Mouse (Mus musculus) urinary bladder, adult 18-20 months (tissue): ENCODE measurements around the gene 4632433K11Rik.

Experiments
- DNase-seq, 2 experiments: peaks; one replicate each; pipeline ENCODE4 v3.0.0; 2022; ENCODE audit warnings: low spot score in 2 of 2, mixed read lengths in 2 of 2

The 4632433K11Rik gene

DNA sequence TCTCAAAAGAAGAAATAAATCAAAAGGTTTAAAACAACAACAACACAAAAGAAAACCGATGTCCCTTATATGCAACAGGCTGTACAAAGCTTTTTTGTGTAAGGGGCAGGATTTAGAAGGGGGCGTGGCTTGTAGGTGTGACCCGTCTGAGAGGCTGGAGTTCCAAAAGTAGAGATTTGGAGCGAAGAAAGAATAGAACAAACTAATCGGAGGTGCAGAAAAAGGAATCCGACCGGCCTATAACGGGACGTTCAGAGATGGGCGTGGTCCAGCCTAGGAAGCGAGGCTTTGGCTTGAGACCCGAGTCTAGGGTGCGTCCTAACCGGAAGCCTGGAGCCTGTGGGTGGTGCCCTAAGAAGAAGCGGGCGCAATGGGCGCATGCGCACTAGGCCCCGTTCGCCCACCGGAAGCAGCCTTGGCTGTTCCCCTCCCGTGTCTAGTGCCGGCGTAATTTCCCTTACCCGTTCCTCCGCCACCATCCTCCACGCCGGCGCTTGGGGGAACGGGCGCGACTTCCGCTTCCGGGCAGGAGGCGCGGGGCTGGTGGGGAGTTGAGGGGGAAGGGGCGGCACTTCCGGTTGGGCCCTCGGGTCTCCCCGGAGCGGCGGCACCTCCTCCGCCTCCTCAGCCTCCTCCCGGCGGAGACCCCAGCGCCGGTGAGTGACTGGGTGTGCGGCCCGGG, 13.8 kb upstream of the 4632433K11Rik start, which contains the start of the genes Zfp865 and Ccdc106:
Gene Zfp865 (plus strand): TSS at position 377 of the 682 bp plus-strand sequence.
Gene Ccdc106 (plus strand): TSS at position 554 of the 682 bp plus-strand sequence.
- DNase-seq, result peak; percentile 97 to 98

DNA sequence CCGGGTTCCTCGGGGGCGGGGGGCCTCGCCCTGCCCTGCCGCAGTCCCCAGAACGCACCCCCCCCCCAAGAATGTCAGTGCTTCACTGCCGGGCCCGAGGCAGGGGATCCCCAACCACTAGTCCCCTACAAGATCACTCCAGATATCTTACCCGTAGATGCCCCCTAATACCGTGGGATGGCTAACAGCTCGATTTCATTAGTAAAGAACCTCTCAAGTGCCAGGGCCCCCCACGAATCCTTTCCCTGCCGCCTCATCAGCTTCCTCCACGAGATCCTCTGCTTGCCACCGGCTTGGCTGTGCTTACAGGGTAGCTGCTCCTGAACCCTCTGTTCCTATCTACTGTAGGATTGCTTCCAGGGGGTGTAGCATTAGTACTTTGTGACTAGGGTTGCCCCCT, 13.2 kb upstream of the 4632433K11Rik start:
- DNase-seq, result no peak

DNA sequence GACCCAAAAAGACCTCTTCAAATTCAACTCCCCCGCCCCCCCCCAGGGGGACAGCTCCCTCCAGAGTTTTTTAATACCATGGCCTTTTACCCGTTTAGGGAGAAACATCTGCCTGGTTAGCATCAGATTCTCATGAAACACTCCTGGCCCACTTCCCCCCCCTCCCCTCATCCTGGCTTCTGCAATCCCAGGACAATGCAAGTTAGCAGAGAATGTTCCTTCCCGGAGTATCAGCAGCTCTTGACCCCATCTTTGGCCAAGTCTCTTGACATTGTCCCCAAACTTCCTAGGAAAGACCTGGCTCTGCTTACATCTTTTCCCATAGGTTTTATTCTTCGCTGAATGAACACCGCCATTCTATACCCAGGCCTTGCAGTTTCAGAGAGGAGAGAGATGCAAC, 12.7 kb upstream of the 4632433K11Rik start:
- DNase-seq, result no peak

DNA sequence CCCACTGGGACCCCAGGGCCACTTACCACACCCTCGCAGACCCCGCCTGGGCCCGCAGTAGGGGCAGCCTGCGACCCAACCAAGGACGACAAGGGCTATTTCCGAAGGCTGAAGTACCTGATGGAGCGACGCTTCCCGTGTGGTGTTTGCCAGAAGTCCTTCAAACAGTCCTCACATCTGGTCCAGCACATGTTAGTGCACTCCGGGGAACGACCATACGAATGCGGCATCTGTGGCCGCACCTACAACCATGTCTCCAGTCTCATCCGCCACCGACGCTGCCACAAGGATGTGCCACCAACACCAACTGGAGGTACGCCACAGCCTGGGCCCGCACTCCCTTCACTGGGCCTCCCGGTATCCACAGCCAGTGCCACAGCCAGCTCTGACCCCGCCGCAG, 4.4 kb upstream of the 4632433K11Rik start:
- DNase-seq, result no peak

DNA sequence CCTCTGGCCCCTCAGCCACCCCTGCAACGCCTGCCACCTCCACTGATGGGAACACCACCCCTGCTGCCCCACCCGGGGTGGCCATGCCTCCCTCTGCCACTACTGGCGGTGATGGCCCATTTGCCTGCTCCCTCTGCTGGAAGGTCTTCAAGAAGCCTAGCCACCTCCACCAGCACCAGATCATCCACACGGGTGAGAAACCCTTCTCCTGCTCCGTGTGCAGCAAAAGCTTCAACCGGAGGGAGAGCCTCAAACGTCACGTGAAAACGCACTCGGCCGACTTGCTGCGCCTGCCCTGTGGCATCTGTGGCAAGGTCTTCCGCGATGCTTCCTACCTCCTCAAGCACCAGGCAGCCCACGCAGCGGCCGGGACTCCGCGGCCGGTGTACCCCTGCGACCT, 4.0 kb upstream of the 4632433K11Rik start:
- DNase-seq, result no peak

DNA sequence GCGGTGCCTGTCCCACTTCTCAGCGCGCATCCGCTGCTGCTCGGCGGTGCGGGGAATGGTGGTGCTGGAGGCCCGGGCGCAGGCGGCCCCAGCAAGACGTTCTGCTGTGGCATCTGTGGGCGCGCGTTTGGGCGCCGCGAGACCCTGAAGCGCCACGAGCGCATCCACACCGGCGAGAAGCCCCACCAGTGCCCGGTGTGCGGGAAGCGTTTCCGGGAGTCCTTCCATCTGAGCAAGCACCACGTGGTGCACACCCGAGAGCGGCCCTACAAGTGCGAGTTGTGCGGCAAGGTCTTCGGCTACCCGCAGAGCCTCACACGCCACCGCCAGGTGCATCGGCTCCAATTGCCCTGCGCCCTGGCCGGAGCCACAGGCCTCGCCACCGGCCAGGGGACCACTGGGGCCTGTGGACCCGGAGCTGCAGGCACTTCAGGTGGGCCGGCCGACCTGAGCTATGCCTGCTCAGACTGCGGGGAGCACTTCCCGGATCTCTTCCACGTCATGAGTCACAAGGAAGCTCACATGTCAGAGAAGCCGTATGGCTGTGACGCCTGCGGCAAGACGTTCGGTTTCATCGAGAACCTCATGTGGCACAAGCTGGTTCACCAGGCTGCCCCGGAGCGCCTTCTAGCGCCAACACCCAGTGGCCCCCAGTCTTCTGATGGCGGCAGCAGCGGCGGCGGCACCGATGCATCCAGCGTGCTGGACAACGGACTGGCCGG, 3.2 kb upstream of the 4632433K11Rik start:
- no peak for DNase-seq

DNA sequence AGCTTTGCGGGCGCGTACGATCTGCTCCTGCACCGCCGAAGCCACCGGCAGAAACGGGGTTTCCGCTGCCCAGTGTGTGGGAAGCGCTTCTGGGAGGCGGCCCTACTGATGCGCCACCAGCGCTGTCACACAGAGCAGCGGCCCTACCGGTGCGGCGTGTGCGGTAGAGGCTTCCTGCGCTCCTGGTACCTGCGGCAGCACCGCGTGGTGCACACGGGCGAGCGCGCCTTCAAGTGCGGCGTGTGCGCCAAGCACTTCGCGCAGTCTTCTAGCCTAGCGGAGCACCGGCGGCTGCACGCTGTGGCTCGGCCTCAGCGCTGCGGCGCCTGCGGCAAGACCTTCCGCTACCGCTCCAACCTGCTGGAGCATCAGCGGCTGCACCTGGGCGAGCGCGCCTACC, 2.4 kb upstream of the 4632433K11Rik start:
- DNase-seq, result no peak

DNA sequence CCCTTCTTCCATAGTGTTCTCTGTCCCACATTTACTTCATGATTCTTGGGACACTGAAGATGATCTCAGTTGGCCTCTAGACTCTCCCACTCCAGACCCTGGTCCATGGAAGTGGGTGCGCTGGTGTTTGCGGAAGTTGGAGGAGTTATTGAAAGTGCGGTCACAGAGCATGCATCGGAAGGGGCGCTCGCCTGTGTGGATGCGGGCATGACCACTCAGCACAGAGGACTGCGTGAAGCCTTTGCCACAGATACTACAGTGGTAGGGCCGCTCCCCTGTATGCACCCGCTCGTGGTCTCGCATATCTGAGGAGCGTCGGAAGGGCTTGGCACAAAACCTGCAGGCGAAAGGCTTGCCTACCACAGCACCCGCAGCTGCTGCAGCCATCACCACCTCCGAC, 1.7 kb downstream of the 4632433K11Rik start:
- DNase-seq, result no peak

DNA sequence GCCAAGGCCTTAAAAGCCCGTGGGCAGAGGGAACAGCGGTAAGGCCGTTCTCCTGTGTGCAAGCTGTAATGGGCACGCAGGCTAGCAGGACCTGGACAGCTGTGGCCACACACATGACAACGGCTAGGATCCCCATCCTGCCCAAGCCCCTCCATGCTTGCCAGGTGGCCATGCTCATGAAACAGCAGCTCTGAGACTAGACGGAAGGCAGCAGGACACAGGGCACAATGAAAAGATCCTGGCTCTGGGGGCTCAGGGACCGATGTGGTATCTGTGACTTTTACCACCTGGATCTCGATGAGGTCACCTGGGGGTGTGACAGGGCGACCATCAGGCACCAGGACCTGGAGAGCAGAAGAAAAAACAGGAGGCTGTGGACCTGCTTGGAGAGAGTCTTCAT, 2.2 kb downstream of the 4632433K11Rik start:
- DNase-seq, result no peak

DNA sequence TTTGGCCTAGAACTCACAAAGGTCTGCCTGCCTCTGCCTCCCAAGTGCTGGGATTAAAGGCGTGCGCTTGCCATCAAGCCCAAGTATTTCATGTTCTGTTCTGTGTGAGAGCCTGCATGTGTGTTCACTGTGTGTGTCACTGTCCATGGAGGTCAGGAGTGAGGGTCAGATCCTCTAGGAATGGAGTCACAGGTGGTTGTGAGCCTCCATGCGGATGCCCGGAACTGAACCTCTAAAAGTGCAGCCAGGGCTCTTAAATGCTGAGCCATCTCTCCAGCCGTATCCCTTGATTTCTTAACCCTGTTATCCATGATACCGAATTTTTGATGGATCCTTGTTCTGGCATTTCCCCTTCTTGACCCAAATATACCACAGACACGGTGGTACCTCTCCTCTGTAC, 3.1 kb downstream of the 4632433K11Rik start:
- no peak for DNase-seq

DNA sequence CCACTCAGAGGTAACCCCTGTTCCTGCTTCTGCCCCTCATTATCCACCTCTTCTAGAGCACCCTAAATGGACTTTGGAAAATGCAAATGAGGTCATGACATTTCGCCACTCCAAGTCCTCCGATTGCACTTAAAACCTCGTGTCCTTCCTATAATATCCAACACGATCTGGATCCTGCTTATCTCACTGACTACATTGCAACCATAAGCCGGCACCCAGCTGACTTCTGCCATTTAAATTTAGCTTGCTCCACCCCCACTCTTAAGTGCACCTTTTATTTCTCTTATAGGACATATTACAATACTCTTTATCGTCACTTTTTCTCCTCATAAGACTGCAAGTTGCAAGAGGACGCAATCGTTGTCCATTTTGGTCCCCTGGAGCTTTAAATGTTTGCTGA, 3.5 kb downstream of the 4632433K11Rik start:
- DNase-seq, result no peak

DNA sequence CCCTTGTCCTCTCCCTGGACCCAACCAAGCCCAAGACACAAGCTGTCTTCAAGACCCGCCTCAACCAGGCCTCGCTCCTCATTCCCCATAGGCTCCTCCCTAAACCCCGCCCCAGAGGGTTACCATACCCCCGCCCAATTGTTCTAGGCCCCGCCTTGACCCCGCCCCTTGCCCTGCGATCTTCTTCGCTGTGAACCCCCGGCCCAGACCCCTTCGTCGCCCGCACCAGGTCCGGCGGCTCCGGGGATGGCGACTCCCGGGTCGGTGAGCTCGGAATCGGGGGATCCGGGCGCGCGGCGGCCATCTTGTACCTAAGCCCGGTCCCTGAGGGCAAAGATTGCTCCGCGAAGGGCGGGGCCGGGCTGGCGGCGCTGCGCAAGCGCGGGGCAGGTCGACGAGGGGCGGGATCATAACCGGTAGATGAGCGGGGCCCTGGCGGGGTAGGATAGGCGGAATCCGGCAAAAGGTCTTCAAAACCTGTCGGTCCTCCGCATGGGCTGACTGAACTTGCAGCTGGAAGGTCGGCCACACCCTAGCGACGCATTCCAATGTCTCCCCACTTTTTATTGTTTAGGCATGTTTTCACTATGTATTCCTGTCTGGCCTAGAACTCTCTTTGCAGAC, 4.3 kb downstream of the 4632433K11Rik start, which contains the start of gene Zfp784:
Gene Zfp784 (minus strand): TSS at position 338 of the 624 bp plus-strand sequence.
- DNase-seq, result peak; percentile 93 to 97

DNA sequence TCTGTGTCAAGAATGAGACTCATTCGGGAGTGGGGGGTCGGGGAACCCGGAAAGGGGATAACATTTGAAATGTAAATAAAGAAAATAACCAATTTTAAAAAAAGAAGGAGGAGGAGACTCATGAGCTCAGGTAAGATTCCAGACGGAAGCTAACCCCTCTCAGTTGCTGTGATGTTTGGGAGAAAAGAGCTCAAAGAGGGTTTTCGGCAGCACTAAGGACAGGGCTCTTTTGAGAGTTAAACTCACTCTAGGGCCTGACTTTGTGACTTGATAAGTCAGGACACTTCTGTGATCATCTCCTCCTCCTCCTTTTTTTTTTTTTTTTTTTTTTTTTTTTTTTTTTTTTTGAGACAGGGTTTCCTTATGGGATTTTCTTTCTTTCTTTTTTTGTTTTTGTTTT, 5.0 kb downstream of the 4632433K11Rik start:
- DNase-seq, result no peak

DNA sequence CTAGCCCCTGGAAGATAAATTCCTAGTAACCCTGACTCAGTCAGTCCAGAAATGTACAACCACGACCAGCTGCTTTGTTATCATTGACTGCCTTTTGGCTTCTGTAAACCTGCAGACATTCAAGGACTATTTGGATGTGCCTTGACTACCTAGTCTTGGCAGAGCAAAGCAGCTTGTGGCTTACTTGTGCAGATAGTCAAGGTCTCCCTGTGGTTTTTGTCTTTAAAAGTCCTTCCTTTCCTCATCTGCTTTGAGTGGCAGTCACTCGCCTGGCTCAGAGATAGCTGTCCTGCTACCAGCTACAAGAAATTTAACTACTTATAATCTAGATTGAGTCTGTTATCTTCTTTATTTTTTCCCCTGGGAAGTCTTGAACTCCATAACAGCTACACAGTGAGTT, 11.1 kb downstream of the 4632433K11Rik start:
- no peak for DNase-seq

DNA sequence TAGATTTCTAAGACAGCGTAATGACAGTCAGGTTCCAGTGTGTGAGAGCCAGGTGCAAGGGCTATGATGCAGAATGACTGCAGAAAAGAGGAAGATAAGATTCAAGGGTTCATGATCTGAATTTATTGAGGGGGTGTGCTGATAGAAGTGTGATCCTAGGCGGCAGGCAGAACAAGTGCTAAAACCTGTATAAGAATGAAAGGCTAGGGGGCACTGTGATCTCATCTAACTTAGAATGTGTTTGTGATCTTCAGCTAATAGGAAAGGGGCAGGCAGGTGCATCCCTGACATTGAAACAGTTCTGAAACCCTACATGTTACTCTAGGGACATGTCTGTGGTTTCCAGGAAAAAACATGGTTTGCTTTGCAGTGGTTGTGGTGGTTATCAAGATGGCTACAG, 12.2 kb downstream of the 4632433K11Rik start:
- DNase-seq, result no peak

DNA sequence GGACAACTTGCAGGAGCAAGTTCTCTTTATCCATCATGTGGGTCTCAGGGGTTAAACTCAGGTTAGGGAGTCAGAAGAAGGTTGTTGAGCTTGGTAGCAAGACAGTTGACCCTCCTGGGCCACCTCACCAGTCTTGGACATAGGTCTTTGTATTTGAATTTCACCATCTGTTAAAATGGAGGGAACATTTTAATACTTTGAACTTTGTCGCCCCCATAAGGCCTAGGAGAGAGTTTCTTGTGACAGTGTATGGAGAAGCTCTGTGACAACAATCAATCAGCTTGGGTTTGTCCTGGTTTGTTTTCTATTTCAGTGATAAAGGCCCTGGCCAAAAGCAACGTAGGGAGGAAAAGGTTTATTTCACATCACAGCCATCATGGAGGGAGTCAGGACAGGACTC, 13.4 kb downstream of the 4632433K11Rik start:
- no peak for DNase-seq

DNA sequence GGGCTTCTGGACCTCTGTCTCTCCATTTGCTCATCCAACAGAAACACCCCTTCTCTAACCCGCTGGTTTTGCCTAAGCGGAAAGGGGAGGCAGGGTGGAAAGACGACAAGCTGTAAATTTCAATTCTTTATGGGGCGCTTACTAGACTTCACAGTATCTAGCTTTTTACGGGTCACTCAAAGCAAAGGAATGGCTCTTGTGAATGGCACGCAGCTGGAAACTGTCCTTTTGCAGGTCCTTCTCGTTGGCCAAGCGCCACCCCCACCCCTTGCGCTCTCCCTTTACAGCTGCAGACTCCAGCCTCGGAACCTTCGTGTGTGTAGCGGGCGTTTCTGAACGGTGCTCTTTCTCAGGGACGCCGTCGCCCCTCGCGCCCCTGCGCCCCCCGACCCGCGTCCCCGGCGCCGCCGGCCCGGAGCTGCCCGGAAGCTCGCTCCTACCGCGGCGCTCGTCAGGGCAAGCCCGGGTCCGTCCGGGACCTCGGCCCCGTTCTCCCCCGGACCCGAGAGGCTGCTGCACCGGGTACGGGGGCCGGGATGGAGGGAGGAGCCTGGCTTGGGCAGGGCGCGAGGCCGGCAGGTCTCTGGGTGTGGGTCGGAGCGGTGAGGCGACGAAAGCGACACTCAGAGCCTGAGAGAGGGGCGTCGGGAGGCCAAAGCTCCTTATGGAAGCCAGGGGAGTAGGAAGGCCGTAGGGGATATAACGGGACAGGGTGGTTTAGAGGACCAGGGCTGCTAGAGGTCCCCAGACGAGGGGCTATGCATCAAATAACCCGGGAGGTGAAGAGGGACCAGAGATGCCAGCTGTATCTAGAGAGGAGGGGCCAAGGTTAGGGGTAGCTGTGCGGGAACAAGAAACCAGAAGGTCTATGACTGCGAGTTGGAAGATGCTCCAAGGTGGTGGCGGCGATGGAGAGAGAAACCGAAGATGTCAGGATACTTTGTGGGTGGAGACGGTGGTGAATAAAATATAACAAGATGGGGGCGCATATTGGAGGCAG, 17.6 kb downstream of the 4632433K11Rik start, which contains the start of gene Zfp580:
Gene Zfp580 (plus strand): TSS at position 346 of the 1,000 bp plus-strand sequence.
- DNase-seq, result peak; percentile 41 to 67

DNA sequence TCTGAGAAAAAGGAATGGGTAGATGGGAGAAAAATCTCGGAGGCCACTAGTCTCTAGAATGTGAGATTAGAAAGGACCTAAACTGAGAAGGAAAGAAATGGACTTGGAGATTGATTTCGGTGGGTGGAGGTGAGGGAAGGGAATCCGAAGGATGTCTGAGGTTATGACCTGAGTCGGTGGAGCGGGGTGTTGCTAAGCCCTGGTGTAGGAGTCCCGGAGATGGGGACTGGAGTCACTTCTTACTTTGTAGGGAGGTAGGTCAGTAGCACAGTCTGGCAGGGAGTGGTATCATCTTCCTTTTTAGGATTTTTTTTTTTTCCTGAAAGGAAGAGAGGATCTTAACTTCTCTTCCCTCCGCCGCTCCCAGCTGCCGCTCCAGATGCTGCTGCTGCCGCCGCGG, 18.5 kb downstream of the 4632433K11Rik start:
- DNase-seq, result no peak

DNA sequence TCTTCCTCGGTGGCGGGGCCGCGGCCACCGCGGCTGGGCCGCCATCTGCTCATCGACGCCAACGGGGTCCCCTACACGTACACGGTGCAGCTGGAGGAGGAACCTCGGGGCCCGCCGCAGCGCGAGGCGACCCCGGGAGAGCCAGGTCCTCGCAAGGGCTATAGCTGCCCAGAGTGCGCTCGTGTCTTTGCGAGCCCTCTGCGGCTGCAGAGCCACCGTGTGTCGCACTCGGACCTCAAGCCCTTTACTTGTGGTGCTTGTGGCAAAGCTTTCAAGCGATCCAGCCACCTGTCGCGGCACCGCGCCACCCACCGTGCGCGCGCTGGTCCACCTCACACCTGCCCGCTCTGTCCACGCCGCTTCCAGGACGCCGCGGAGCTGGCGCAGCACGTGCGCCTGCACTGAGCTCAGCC, 19.0 kb downstream of the 4632433K11Rik start:
- DNase-seq, result no peak

DNA sequence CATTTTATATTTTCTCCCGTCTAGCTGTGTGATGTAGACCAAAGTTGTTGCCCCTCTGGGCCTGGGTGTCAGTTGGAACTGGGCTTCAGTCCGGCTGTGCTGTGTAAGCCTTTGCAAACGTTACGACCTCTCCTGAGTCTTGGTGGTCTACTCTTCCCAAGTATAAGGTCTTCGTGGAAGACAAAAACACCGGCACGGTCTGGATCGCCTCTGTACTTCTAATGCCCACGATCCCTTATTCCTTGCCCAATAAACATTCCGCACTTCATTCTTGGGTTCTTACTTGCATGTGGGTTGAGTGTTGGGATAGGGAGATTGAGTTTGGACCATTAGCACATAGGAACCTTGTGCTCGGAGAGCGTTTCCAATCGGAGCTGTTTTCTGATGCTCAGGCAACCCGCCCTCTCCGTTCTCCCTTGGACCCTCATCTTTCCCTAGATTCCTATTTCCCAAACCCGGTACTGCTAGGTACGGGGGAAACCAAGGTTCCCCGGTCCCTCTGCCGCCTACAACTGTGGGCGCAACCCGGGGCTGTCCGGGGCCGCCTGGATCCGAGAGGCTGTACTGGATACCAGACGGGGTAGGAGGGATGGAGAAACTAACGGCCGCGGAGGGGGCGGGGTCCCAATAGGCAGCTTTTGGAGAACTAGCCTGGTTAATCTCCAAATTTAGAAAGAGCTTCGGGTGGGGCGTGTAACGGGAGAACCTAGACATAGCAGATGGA, 19.7 kb downstream of the 4632433K11Rik start:
- DNase-seq, result no peak
